Mouse (Mus musculus): ENCODE data around the gene Garnl3. TPM values are rescaled to one million over a fixed set of nuclear protein-coding genes. Genes with fewer than 3 reads are reported as not detected.

Gene Garnl3
- polyA plus RNA-seq (2015; fragmentation: Nextera tagmentation; extraction: Ambion mirVana), result 0.40 and 0.50 TPM in 2 replicates

DNA sequence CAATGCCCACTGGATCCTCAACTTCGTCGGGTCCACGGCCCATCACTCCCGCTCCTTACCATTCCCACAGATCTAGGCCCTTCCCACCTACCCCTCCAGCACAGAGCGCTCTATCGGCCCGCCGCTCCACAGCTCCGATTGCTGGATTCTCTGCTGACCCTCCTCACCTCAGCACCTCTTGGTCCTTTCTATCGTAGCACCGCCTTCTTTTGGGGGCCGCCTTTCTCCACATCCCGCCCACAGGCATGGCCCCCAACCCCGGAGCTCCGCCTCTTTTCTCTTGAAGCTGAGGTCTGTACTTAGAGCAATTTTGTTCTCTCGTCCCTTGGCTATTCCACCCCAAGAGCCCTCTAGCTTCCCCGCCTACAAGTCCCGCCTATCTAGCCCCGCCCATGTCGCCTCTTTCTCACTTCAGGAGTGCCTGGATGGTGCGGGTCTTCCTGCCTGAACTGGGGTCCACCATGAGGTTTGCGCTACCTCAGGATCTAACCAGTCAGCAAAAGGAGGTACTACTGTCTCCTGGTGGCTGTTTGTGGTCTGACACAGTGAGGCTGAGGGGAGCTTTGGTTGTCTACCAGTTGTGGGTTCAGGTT lies at the start of gene Garnl3:
Gene Garnl3, minus strand, starts transcription at position 155 of the 593 bp plus-strand sequence.
- peak within 1 kb of the TSS; percentile 62 for H3K9ac ChIP-seq (replicated peaks)

DNA sequence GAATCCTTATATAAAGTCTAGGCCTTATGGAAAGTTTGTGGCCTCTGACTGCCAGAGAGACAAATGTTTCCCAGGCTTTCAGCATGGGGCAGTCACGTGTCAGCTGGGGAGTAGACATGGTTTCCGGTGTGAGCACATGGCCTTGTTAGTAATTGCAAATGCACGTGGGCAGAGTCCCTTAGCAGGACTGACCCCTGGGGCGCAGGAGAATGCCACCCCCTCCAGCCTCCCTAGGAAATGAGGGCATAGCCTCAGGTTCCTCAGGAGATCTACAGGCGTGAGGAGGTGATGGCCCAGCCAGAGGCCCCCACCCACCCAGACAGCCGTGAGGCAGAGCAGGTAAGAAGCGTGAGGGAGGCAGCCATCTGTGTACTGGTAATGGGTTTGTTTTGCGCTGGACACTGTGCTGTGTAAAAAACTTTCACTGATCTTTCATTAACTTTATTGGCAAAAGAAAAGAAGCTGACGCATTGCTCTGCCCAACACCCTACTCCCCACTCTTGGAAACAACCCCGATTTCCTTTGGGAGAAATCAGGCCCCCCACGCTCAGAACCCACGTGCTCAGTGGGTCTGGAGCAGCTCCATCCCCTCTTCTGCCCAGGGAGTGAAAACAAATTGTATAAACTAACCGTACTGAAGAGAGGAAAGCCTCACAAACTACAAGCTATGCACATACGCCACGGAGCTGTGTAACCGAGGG lies 48.6 kb upstream of the Garnl3 start:
- WGBS (ENCODE audit: insufficient replicate concordance), result 77% methylated on average over 16 of the region's 16 CpGs
- Histone ChIP-seq H3K27ac (ENCODE audit: low read depth) (no peak overlapping the region), H3K36me3 (replicated peaks; ENCODE audit: insufficient read depth, low read length) (no peaks in the 10 kb centered on the region), H3K27me3 (ENCODE audit: insufficient read depth, low read length) (no peaks in the 10 kb centered on the region), H3K9me3 (ENCODE audit: low read length) (no peaks in the 10 kb centered on the region), H3K4me2 (ENCODE audit: low read depth, low read length) (no peak overlapping the region), H3K4me1 (ENCODE audit: insufficient read depth) (peaks cover 14% of the 10 kb centered on the region; the same call in 1 of the 2 replicates), H3K9ac (replicated peaks) (no peak overlapping the region), H3K4me3 (ENCODE audit: low read depth, low read length) (no peak overlapping the region)
- DNase-seq (no peak), ATAC-seq (no peak)
- TF ChIP-seq EP300 (IDR thresholded peaks at IDR 0.05; ENCODE audit: low read depth), result no peak
- TF ChIP-seq CTCF (IDR thresholded peaks at IDR 0.05; ENCODE audit: low read depth), result no peak

More for the DNA sequence above, at the start of gene Garnl3:
- H3K27ac ChIP-seq (ENCODE audit: low read depth), result 0 out of 2 replicates have a peak within 1 kb of the TSS, but pooled peaks have one; percentile 39
- no peaks in the 10 kb centered on the region for H3K36me3 ChIP-seq (replicated peaks; ENCODE audit: insufficient read depth, low read length)
- H3K27me3 ChIP-seq (ENCODE audit: insufficient read depth, low read length), result peaks cover 34% of the 10 kb centered on the region
- under 1% methylated on average over 22 of the region's 22 CpGs for WGBS (ENCODE audit: insufficient replicate concordance)
- peak within 1 kb of the TSS; percentile 99 for H3K4me2 ChIP-seq (ENCODE audit: low read depth, low read length)
- DNase-seq, result peak; percentile 66
- H3K9me3 ChIP-seq (ENCODE audit: low read length), result no peaks in the 10 kb centered on the region
- TF ChIP-seq CTCF (IDR thresholded peaks at IDR 0.05; ENCODE audit: low read depth), result peak; percentile 75
- TF ChIP-seq EP300 (IDR thresholded peaks at IDR 0.05; ENCODE audit: low read depth), result no peak
- H3K4me3 ChIP-seq (ENCODE audit: low read depth, low read length), result peak within 1 kb of the TSS; percentile 68
- peaks cover 12% of the 10 kb centered on the region for H3K4me1 ChIP-seq (ENCODE audit: insufficient read depth)
- peak; percentile 0; the same call in 1 of the 2 replicates for ATAC-seq

- H3K27me3 ChIP-seq (ENCODE audit: insufficient read depth, low read length), result no peaks in the 10 kb centered on the region
- TF ChIP-seq EP300 (IDR thresholded peaks at IDR 0.05; ENCODE audit: low read depth) (no peak), CTCF (IDR thresholded peaks at IDR 0.05; ENCODE audit: low read depth) (no peak)
- no peak for ATAC-seq
- no peak for DNase-seq
- 78% methylated on average over 14 of the region's 14 CpGs for WGBS (ENCODE audit: insufficient replicate concordance)
- no peak overlapping the region for H3K4me3 ChIP-seq (ENCODE audit: low read depth, low read length)
- no peak overlapping the region for H3K4me2 ChIP-seq (ENCODE audit: low read depth, low read length)
- H3K9me3 ChIP-seq (ENCODE audit: low read length), result no peaks in the 10 kb centered on the region
- H3K4me1 ChIP-seq (ENCODE audit: insufficient read depth), result peaks cover 14% of the 10 kb centered on the region; the same call in 1 of the 2 replicates
- no peak overlapping the region for H3K27ac ChIP-seq (ENCODE audit: low read depth)
- no peak overlapping the region for H3K9ac ChIP-seq (replicated peaks)
- no peaks in the 10 kb centered on the region for H3K36me3 ChIP-seq (replicated peaks; ENCODE audit: insufficient read depth, low read length)
Observed at GRCm38 (mm10) chr2:33179171-33179929, 47.9 kb upstream of the Garnl3 start.

DNA sequence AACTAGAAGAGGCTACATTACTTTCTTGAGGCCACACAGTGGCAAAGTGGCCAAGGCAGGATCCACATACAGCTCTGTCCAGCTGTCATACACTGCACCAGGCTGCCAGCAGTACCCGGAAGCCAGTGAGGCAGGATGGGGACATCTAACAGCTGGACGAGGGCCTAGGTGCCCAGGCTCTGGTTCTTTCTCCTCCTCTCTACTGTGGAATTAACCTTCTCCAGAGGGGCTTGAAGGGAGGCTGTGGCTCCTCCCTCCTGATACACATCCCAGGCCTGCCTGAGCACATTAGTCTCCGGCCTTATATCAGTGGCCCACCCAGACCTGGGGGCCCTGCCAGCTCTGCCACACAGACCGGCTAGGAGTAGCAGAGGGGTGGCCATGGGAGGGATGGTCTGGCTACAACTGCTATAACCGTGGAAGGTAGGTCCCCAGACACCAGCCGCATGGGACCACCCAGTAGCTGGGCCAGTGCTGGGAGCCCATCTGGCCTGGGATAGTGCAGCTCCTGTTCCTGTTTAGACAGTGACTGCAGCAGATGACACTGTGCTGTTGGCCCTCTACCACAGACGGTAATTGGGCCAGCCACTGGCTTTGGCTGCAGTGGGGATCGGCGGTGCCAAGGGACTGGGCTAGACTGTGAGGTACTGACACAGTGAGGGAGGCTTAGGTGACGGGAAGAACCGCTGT lies 46.9 kb upstream of the Garnl3 start:
- no peak for DNase-seq
- no peak overlapping the region for H3K27ac ChIP-seq (ENCODE audit: low read depth)
- H3K9ac ChIP-seq (replicated peaks), result no peak overlapping the region

GRCm38 (mm10) chr2:33177443-33178242 lies 46.2 kb upstream of the Garnl3 start:
- TF ChIP-seq CTCF (IDR thresholded peaks at IDR 0.05; ENCODE audit: low read depth) (no peak), EP300 (IDR thresholded peaks at IDR 0.05; ENCODE audit: low read depth) (no peak)
- Histone ChIP-seq H3K27me3 (ENCODE audit: insufficient read depth, low read length) (no peaks in the 10 kb centered on the region), H3K4me3 (ENCODE audit: low read depth, low read length) (no peak overlapping the region; the same call in 1 of the 2 replicates), H3K9ac (replicated peaks) (no peak overlapping the region; the same call in 1 of the 2 replicates), H3K4me2 (ENCODE audit: low read depth, low read length) (peak overlapping the region; percentile 35; the same call in 1 of the 2 replicates), H3K9me3 (ENCODE audit: low read length) (no peaks in the 10 kb centered on the region), H3K27ac (ENCODE audit: low read depth) (no peak overlapping the region), H3K4me1 (ENCODE audit: insufficient read depth) (peaks cover 14% of the 10 kb centered on the region; the same call in 1 of the 2 replicates), H3K36me3 (replicated peaks; ENCODE audit: insufficient read depth, low read length) (no peaks in the 10 kb centered on the region)
- WGBS (ENCODE audit: insufficient replicate concordance), result 54% methylated on average over 12 of the region's 12 CpGs
- peak; percentile 61; the same call in 1 of the 2 replicates for ATAC-seq
- peak; percentile 54 for DNase-seq

More for the DNA sequence above, 46.9 kb upstream of the Garnl3 start:
- Histone ChIP-seq H3K4me2 (ENCODE audit: low read depth, low read length) (peak overlapping the region; percentile 35; the same call in 1 of the 2 replicates), H3K9me3 (ENCODE audit: low read length) (no peaks in the 10 kb centered on the region), H3K27me3 (ENCODE audit: insufficient read depth, low read length) (no peaks in the 10 kb centered on the region), H3K36me3 (replicated peaks; ENCODE audit: insufficient read depth, low read length) (no peaks in the 10 kb centered on the region), H3K4me3 (ENCODE audit: low read depth, low read length) (no peak overlapping the region), H3K4me1 (ENCODE audit: insufficient read depth) (peaks cover 14% of the 10 kb centered on the region; the same call in 1 of the 2 replicates)
- WGBS (ENCODE audit: insufficient replicate concordance), result 71% methylated on average over 11 of the region's 11 CpGs
- TF ChIP-seq CTCF (IDR thresholded peaks at IDR 0.05; ENCODE audit: low read depth), result no peak
- TF ChIP-seq EP300 (IDR thresholded peaks at IDR 0.05; ENCODE audit: low read depth), result no peak
- ATAC-seq, result no peak

Data from liver, postnatal 0 days (tissue).